Mouse (Mus musculus) kidney, adult 2 months (tissue): ENCODE measurements at regions not wholly inside any gene's neighbourhood (a gene's known extent, or its start where the extent isn't known, plus 50 kb on each side); places are given as distances from the start of the nearest gene placed in this dataset.
A peak's percentile ranks its signal among the peaks of the same experiment; 100 is the strongest.

Experiments used
- CTCF ChIP-seq: fragments of 200-500 bp; conservative IDR thresholded peaks from 2 replicates; pipeline ENCODE4 v1.5.1; 2011; ENCODE audit warnings: low read depth, mild to moderate bottlenecking, control low read depth, low read length, moderate library complexity, mixed read lengths; ENCODE audit not compliant: insufficient read depth, insufficient read length
- POLR2A ChIP-seq: fragments of 200-500 bp; IDR thresholded peaks from one replicate; pipeline ENCODE4 v1.6.1; 2011; ENCODE audit warnings: low read depth, low read length, control low read depth

GRCm38 (mm10) chr13:53775687-53776086, 279.8 kb downstream of the Drd1 start:
- TF ChIP-seq POLR2A (no peak), CTCF (peak; percentile 65)
